Mouse (Mus musculus): Measurements from ENCODE around the gene Chd2. TPM values are rescaled to one million over a fixed set of nuclear protein-coding genes. Genes with fewer than 3 reads are reported as not detected.

The Chd2 gene
- polyA plus RNA-seq, 1 experiment from 2014 or later, result 47.8 TPM

DNA sequence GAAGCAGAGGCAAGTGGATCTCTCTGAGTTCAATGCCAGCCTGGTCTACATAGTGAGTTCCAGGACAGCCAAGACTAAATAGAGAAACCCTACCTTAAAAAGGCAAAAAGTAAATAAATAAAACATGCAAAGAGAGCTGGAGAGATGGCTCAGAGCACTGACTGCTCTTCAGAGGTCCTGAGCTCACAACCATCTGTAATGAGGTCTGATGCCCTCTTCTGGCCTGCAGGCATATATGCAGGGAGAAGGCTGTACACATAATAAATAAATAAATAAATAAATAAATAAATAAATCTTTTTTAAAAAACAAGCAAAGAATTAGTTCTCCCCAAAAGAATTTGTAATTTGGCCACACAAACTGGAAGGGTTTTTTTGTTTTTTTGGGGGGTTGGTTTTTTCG is 34.8 kb downstream of the Chd2 start:
- WGBS, result 100% methylated on average over 1 of the region's 1 CpGs
- Histone ChIP-seq H3K36me3 (replicated peaks; ENCODE audit: control insufficient read depth, insufficient read depth, low read depth, low read length) (peaks cover 23% of the 10 kb centered on the region), H3K4me1 (ENCODE audit: control insufficient read depth, insufficient read depth, low read length) (no peaks in the 10 kb centered on the region)

DNA sequence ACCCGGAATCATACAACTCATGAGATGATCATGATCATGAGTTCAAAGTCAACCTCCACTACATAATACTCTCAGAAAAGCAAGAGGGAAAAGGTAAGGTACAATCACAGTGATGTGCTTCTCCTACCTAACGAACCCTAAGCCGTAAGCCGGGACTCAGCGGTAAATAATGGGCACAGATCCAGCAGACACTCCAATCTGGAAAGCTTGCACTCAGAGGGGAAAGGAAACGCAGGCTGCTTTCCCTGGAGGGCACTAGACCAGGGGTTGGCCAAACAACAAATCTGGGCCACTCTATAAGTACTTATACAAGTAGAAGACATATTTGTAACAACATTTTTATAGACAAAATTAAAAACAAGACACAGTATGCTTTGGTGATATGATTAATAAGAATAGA is 36.4 kb downstream of the Chd2 start:
- Histone ChIP-seq H3K4me1 (ENCODE audit: control insufficient read depth, insufficient read depth, low read length) (no peaks in the 10 kb centered on the region), H3K4me3 (ENCODE audit: low read depth, low read length) (no peak overlapping the region), H3K36me3 (replicated peaks; ENCODE audit: control insufficient read depth, insufficient read depth, low read depth, low read length) (peaks cover 20% of the 10 kb centered on the region), H3K9me3 (replicated peaks; ENCODE audit: control insufficient read depth, low read length) (no peaks in the 10 kb centered on the region), H3K4me2 (ENCODE audit: low read depth, low read length) (no peak overlapping the region), H3K27ac (replicated peaks; ENCODE audit: low read depth, low read length) (no peak overlapping the region), H3K27me3 (ENCODE audit: control insufficient read depth, insufficient read depth, low read length) (no peaks in the 10 kb centered on the region), H3K9ac (replicated peaks; ENCODE audit: low read length) (no peak overlapping the region)
- ATAC-seq (replicated peaks; ENCODE audit: insufficient number of reproducible peaks, low FRiP score, low TSS enrichment, low read depth) (no peak), DNase-seq (ENCODE audit: low spot score) (no peak)
- WGBS, result 94% methylated on average over 6 of the region's 6 CpGs

More for the DNA sequence above, 34.8 kb downstream of the Chd2 start:
- H3K4me2 ChIP-seq (ENCODE audit: low read depth, low read length), result no peak overlapping the region
- DNase-seq (ENCODE audit: low spot score) (no peak), ATAC-seq (replicated peaks; ENCODE audit: insufficient number of reproducible peaks, low FRiP score, low TSS enrichment, low read depth) (no peak)
- H3K9ac ChIP-seq (replicated peaks; ENCODE audit: low read length), result no peak overlapping the region
- H3K27me3 ChIP-seq (ENCODE audit: control insufficient read depth, insufficient read depth, low read length), result no peaks in the 10 kb centered on the region
- no peaks in the 10 kb centered on the region for H3K9me3 ChIP-seq (replicated peaks; ENCODE audit: control insufficient read depth, low read length)
- no peak overlapping the region for H3K4me3 ChIP-seq (ENCODE audit: low read depth, low read length)
- H3K27ac ChIP-seq (replicated peaks; ENCODE audit: low read depth, low read length), result no peak overlapping the region

DNA sequence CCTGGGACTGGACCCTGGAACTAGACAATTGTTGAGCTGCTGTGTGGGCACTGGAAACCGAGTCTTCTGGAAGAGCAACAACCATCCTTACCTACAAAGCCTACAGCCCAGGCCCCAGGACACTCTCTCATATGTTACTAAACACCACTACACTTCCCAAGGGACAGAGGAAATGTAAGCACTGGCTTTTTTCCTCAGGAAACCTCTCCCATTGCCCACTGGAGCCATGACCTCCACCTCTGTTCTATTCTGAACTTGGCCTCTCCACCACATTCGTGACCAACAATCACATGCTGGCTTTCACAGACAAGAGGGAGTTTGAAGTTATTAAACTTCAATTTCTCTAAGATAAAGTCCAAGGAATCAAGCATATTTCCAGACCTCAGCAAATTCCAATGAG is 43.4 kb downstream of the Chd2 start:
- ATAC-seq (replicated peaks; ENCODE audit: insufficient number of reproducible peaks, low FRiP score, low TSS enrichment, low read depth) (no peak), DNase-seq (ENCODE audit: low spot score) (no peak)
- Histone ChIP-seq H3K9me3 (replicated peaks; ENCODE audit: control insufficient read depth, low read length) (no peaks in the 10 kb centered on the region), H3K9ac (replicated peaks; ENCODE audit: low read length) (no peak overlapping the region), H3K27ac (replicated peaks; ENCODE audit: low read depth, low read length) (no peak overlapping the region), H3K4me3 (ENCODE audit: low read depth, low read length) (no peak overlapping the region), H3K36me3 (replicated peaks; ENCODE audit: control insufficient read depth, insufficient read depth, low read depth, low read length) (peaks cover 27% of the 10 kb centered on the region), H3K27me3 (ENCODE audit: control insufficient read depth, insufficient read depth, low read length) (no peaks in the 10 kb centered on the region), H3K4me2 (ENCODE audit: low read depth, low read length) (no peak overlapping the region), H3K4me1 (ENCODE audit: control insufficient read depth, insufficient read depth, low read length) (no peaks in the 10 kb centered on the region)
- 84% methylated on average over 2 of the region's 2 CpGs for WGBS

DNA sequence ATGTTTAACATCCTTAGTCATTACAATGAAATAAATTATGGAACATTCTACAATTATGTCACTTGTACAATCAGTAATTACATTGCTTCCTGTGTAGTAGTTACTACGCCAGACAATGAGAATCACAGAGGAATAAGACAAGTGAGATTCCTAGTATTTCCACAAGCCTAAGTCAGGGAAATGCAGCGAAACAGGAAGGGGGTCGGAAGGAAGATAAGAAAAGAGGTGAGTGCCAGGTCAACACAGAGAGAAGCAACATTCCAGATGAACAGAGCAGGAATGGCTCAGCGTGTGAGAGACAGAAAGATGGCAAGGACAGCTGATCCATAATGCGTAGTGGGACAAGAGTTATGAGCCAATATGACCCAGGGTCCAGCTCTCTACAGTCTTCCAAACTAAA is 52.4 kb downstream of the Chd2 start:
- ATAC-seq (replicated peaks; ENCODE audit: insufficient number of reproducible peaks, low FRiP score, low TSS enrichment, low read depth) (no peak), DNase-seq (ENCODE audit: low spot score) (no peak)
- no peak overlapping the region for H3K9ac ChIP-seq (replicated peaks; ENCODE audit: low read length)
- WGBS, result 87% methylated on average over 5 of the region's 5 CpGs
- H3K9me3 ChIP-seq (replicated peaks; ENCODE audit: control insufficient read depth, low read length), result no peaks in the 10 kb centered on the region
- no peaks in the 10 kb centered on the region for H3K27me3 ChIP-seq (ENCODE audit: control insufficient read depth, insufficient read depth, low read length)
- no peak overlapping the region for H3K4me3 ChIP-seq (ENCODE audit: low read depth, low read length)
- no peak overlapping the region for H3K4me2 ChIP-seq (ENCODE audit: low read depth, low read length)
- no peak overlapping the region for H3K27ac ChIP-seq (replicated peaks; ENCODE audit: low read depth, low read length)
- H3K4me1 ChIP-seq (ENCODE audit: control insufficient read depth, insufficient read depth, low read length), result no peaks in the 10 kb centered on the region
- peaks cover 15% of the 10 kb centered on the region for H3K36me3 ChIP-seq (replicated peaks; ENCODE audit: control insufficient read depth, insufficient read depth, low read depth, low read length)

DNA sequence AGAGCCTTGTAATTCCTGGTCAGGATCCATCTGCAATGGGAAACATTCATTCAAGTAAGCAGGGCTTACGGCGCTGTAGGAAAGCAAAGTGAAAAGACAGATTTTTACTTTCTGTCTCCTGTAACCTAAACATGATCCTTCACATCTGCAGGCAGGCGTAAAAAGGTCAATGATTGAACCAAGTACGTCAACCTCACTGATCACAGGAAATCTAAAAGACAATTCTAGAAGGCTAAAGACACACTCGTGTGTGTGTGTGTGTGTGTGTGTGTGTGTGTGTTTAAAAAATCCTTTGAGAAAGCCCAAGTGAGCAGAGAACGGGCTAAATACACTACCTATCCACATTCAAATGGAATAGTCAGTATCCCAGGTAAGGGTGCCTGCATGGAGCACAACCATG is 60.5 kb downstream of the Chd2 start:
- Histone ChIP-seq H3K9ac (replicated peaks; ENCODE audit: low read length) (no peak overlapping the region), H3K27ac (replicated peaks; ENCODE audit: low read depth, low read length) (no peak overlapping the region), H3K4me2 (ENCODE audit: low read depth, low read length) (no peak overlapping the region), H3K4me1 (ENCODE audit: control insufficient read depth, insufficient read depth, low read length) (no peaks in the 10 kb centered on the region), H3K9me3 (replicated peaks; ENCODE audit: control insufficient read depth, low read length) (no peaks in the 10 kb centered on the region), H3K27me3 (ENCODE audit: control insufficient read depth, insufficient read depth, low read length) (no peaks in the 10 kb centered on the region), H3K4me3 (ENCODE audit: low read depth, low read length) (no peak overlapping the region), H3K36me3 (replicated peaks; ENCODE audit: control insufficient read depth, insufficient read depth, low read depth, low read length) (peaks cover 28% of the 10 kb centered on the region)
- WGBS, result 93% methylated on average over 6 of the region's 6 CpGs
- ATAC-seq (replicated peaks; ENCODE audit: insufficient number of reproducible peaks, low FRiP score, low TSS enrichment, low read depth), result no peak
- no peak for DNase-seq (ENCODE audit: low spot score)

DNA sequence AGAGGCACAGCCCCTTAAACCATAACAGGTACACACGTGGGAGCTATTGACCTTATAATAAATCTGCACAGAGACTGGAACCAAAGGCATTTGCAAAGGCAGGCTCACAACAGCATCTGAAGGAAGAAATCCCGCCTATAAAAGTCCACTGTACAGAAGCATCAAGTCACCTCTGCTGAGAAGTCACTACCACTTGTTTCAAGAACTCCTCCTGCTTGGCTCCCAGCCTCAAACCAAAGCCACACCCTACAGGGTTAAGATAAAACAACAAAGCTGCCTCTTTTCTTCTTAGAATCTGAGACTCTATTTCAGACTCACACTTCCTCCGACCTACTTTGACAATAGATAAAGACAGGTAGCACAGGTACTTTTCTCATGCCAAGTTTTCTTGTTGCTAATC is 62.1 kb downstream of the Chd2 start:
- peaks cover 30% of the 10 kb centered on the region for H3K36me3 ChIP-seq (replicated peaks; ENCODE audit: control insufficient read depth, insufficient read depth, low read depth, low read length)
- H3K4me2 ChIP-seq (ENCODE audit: low read depth, low read length), result no peak overlapping the region
- H3K4me1 ChIP-seq (ENCODE audit: control insufficient read depth, insufficient read depth, low read length), result no peaks in the 10 kb centered on the region
- H3K27me3 ChIP-seq (ENCODE audit: control insufficient read depth, insufficient read depth, low read length), result no peaks in the 10 kb centered on the region
- ATAC-seq (replicated peaks; ENCODE audit: insufficient number of reproducible peaks, low FRiP score, low TSS enrichment, low read depth), result no peak
- H3K9me3 ChIP-seq (replicated peaks; ENCODE audit: control insufficient read depth, low read length), result no peaks in the 10 kb centered on the region
- H3K27ac ChIP-seq (replicated peaks; ENCODE audit: low read depth, low read length), result no peak overlapping the region
- WGBS, result 74% methylated on average over 3 of the region's 3 CpGs
- H3K4me3 ChIP-seq (ENCODE audit: low read depth, low read length), result no peak overlapping the region
- no peak for DNase-seq (ENCODE audit: low spot score)
- no peak overlapping the region for H3K9ac ChIP-seq (replicated peaks; ENCODE audit: low read length)

DNA sequence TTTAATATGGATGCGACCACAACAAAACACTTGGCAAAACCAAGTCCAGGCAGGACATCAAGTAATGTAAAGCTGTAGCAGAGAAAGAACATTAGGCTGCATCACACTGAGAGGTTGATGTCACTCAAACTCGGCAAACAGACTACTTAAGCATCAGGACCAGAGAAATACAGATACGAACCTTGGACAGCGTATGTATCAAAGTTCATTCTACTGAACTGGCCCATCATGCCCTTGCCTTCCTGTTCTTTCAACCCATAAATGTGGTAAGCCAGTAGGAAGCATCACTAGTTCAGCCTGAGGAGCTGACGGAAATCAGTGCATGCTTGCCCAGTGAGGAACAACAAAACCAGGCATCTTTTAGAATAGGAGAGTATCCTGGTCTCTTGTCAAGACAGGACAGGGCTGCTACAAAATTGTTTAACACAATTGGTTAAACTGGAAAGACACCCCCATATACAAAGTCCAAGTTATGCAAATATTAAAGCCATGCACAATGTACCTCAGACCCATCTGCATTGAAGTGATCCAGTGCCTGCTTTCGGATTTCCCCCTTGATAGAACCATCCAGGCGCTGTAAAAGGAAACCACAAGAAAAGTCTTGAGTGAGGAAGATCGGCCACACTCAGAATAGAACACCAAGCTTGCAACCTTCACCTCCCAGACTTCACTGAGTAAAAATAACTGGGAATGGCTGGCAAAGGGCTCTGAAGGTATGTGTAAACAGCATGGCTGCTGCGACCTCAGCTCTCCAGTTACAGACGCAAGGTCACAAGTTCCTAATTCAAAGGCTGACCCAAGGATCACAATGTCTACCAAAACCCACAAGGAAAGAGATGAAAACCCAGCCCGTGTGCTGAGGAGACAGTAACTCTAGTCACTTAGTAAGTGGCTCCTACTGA is 63.2 kb downstream of the Chd2 start:
- H3K4me1 ChIP-seq (ENCODE audit: control insufficient read depth, insufficient read depth, low read length), result no peaks in the 10 kb centered on the region
- no peaks in the 10 kb centered on the region for H3K9me3 ChIP-seq (replicated peaks; ENCODE audit: control insufficient read depth, low read length)
- no peaks in the 10 kb centered on the region for H3K27me3 ChIP-seq (ENCODE audit: control insufficient read depth, insufficient read depth, low read length)
- ATAC-seq (replicated peaks; ENCODE audit: insufficient number of reproducible peaks, low FRiP score, low TSS enrichment, low read depth) (no peak), DNase-seq (ENCODE audit: low spot score) (no peak)
- peaks cover 37% of the 10 kb centered on the region for H3K36me3 ChIP-seq (replicated peaks; ENCODE audit: control insufficient read depth, insufficient read depth, low read depth, low read length)
- no peak overlapping the region for H3K9ac ChIP-seq (replicated peaks; ENCODE audit: low read length)
- no peak overlapping the region for H3K27ac ChIP-seq (replicated peaks; ENCODE audit: low read depth, low read length)
- whole genome bisulfite sequencing, result 75% methylated on average over 11 of the region's 11 CpGs
- no peak overlapping the region for H3K4me3 ChIP-seq (ENCODE audit: low read depth, low read length)
- H3K4me2 ChIP-seq (ENCODE audit: low read depth, low read length), result no peak overlapping the region

DNA sequence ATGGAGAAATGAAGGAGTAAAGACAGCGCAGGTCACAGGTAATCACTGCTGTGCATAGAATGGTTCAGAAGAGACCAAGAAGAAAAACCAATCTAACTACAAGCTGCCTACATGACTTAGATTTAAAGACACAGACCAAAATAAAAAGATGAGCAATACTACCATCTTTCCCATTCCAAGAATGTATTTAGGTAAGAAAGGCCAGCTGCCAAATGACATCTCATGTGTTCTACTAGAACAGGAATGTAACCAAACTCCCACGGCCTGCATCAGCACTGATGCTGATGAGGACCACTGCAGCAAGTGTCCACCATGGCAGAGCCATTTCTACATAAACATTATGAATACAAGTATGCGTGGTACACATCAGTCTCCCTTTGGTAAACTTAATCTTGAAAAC is 73.9 kb downstream of the Chd2 start:
- Histone ChIP-seq H3K36me3 (replicated peaks; ENCODE audit: control insufficient read depth, insufficient read depth, low read depth, low read length) (peaks cover 32% of the 10 kb centered on the region), H3K9me3 (replicated peaks; ENCODE audit: control insufficient read depth, low read length) (no peaks in the 10 kb centered on the region), H3K4me2 (ENCODE audit: low read depth, low read length) (no peak overlapping the region), H3K27me3 (ENCODE audit: control insufficient read depth, insufficient read depth, low read length) (no peaks in the 10 kb centered on the region), H3K4me1 (ENCODE audit: control insufficient read depth, insufficient read depth, low read length) (no peaks in the 10 kb centered on the region), H3K9ac (replicated peaks; ENCODE audit: low read length) (no peak overlapping the region), H3K4me3 (ENCODE audit: low read depth, low read length) (no peak overlapping the region), H3K27ac (replicated peaks; ENCODE audit: low read depth, low read length) (no peak overlapping the region)
- ATAC-seq (replicated peaks; ENCODE audit: insufficient number of reproducible peaks, low FRiP score, low TSS enrichment, low read depth) (no peak), DNase-seq (ENCODE audit: low spot score) (no peak)
- WGBS, result 98% methylated on average over 3 of the region's 3 CpGs
